Mouse (Mus musculus) hindbrain, embryonic 10.5 days (tissue): ENCODE data around the gene Usp36. TPM values are rescaled to one million over a fixed set of nuclear protein-coding genes. Genes with fewer than 3 reads are reported as not detected.
"Not testable (repeated sequence)": the region's sequence is repeated elsewhere in the genome, so short reads cannot be mapped to it uniquely, and the experiment has no call there.

Source experiments
- DNase-seq: peaks from one replicate; pipeline ENCODE4 v3.0.0-alpha.2; 2017; ENCODE audit warnings: low spot score
- H3K27ac ChIP-seq: fragments of 300-500 bp; sonication (generic); 2 replicates; pipeline ENCODE4 v1.5.1; 2016; ENCODE audit warnings: mild to moderate bottlenecking, moderate library complexity
- H3K27me3 ChIP-seq: fragments of 300-500 bp; sonication (generic); 2 replicates; pipeline ENCODE4 v1.6.1; 2016; ENCODE audit warnings: mild to moderate bottlenecking; ENCODE audit not compliant: poor library complexity, insufficient read depth, severe bottlenecking
- H3K36me3 ChIP-seq: fragments of 300-500 bp; sonication (generic); 2 replicates; pipeline ENCODE4 v1.6.1; 2016; ENCODE audit warnings: mild to moderate bottlenecking, moderate library complexity
- H3K4me1 ChIP-seq: fragments of 300-500 bp; sonication (generic); replicated peaks from 2 replicates; pipeline ENCODE4 v1.6.1; 2016; ENCODE audit warnings: mild to moderate bottlenecking
- H3K4me3 ChIP-seq: fragments of 300-500 bp; sonication (generic); 2 replicates; pipeline ENCODE4 v1.5.1; 2016; ENCODE audit warnings: mild to moderate bottlenecking, moderate library complexity
- H3K9me3 ChIP-seq: fragments of 300-500 bp; sonication (generic); 2 replicates; pipeline ENCODE4 v1.6.1; 2016; ENCODE audit warnings: mild to moderate bottlenecking, moderate library complexity
- WGBS: fragments of 180-500 bp; shearing (Covaris S2); methylation state at CpG from one replicate; pipeline ENCODE4 v1.1.7; 2016; 5-methylcytosine and 5-hydroxymethylcytosine counted together
- polyA plus RNA-seq: library from polyadenylated mRNA; unstranded; fragments of >200 nt; fragmentation: Nextera tagmentation; extraction: Ambion mirVana; gene quantifications from 2 replicates; pipeline ENCODE4 v1.2.1, GENCODE M21; 2016

Usp36 gene
- polyA plus RNA-seq, 1 experiment from 2014 or later, result 18.9 TPM

GRCm38 (mm10) chr11:118322647-118323046 lies 32.6 kb upstream of the Usp36 start:
- H3K27ac ChIP-seq, result no peak overlapping the region
- peaks cover 22% of the 10 kb centered on the region for H3K36me3 ChIP-seq
- 61% methylated on average over 3 of the region's 3 CpGs for WGBS
- H3K27me3 ChIP-seq, result no peaks in the 10 kb centered on the region
- H3K4me1 ChIP-seq, result peaks cover 43% of the 10 kb centered on the region
- no peak overlapping the region for H3K4me3 ChIP-seq
- H3K9me3 ChIP-seq, result no peaks in the 10 kb centered on the region
- DNase-seq, result no peak

- Histone ChIP-seq H3K27me3 (no peaks in the 10 kb centered on the region), H3K9me3 (no peaks in the 10 kb centered on the region)
- 83% methylated on average over 4 of the region's 4 CpGs for WGBS
Measured at GRCm38 (mm10) chr11:118321971-118322370, 31.9 kb upstream of the Usp36 start.

GRCm38 (mm10) chr11:118321500-118321899 lies 31.5 kb upstream of the Usp36 start:
- no peaks in the 10 kb centered on the region for H3K9me3 ChIP-seq
- H3K27ac ChIP-seq, result 0 out of 2 replicates have a peak overlapping the region, but pooled peaks have one; percentile 13
- peaks cover 28% of the 10 kb centered on the region for H3K36me3 ChIP-seq
- H3K4me1 ChIP-seq, result peaks cover 34% of the 10 kb centered on the region
- no peak for DNase-seq
- 78% methylated on average over 7 of the region's 7 CpGs for WGBS
- no peak overlapping the region for H3K4me3 ChIP-seq
- no peaks in the 10 kb centered on the region for H3K27me3 ChIP-seq

More at GRCm38 (mm10) chr11:118321971-118322370, 31.9 kb upstream of the Usp36 start:
- no peak overlapping the region for H3K4me3 ChIP-seq
- H3K27ac ChIP-seq, result 0 out of 2 replicates have a peak overlapping the region, but pooled peaks have one; percentile 13
- peaks cover 24% of the 10 kb centered on the region for H3K36me3 ChIP-seq
- no peak for DNase-seq
- peaks cover 38% of the 10 kb centered on the region for H3K4me1 ChIP-seq

GRCm38 (mm10) chr11:118318678-118319077 lies 28.6 kb upstream of the Usp36 start:
- no peaks in the 10 kb centered on the region for H3K27me3 ChIP-seq
- peaks cover 43% of the 10 kb centered on the region for H3K36me3 ChIP-seq
- peak; percentile 28 for DNase-seq
- H3K9me3 ChIP-seq, result no peaks in the 10 kb centered on the region
- WGBS, result 64% methylated on average over 5 of the region's 5 CpGs
- H3K4me3 ChIP-seq, result no peak overlapping the region
- H3K4me1 ChIP-seq, result peaks cover 19% of the 10 kb centered on the region
- H3K27ac ChIP-seq, result no peak overlapping the region

- DNase-seq, result peak; percentile 41
- H3K9me3 ChIP-seq, result no peaks in the 10 kb centered on the region
- peaks cover 11% of the 10 kb centered on the region for H3K4me1 ChIP-seq
- no peaks in the 10 kb centered on the region for H3K27me3 ChIP-seq
- no peak overlapping the region for H3K4me3 ChIP-seq
- WGBS, result 26% methylated on average over 7 of the region's 7 CpGs
- no peak overlapping the region for H3K27ac ChIP-seq
- peaks cover 50% of the 10 kb centered on the region for H3K36me3 ChIP-seq
Measured at GRCm38 (mm10) chr11:118317129-118317528, 27.1 kb upstream of the Usp36 start.

- peaks cover 58% of the 10 kb centered on the region for H3K36me3 ChIP-seq
- H3K27me3 ChIP-seq, result no peaks in the 10 kb centered on the region
- no peak for DNase-seq
- H3K4me3 ChIP-seq, result no peak overlapping the region
- 0 out of 2 replicates have a peak, but pooled peaks cover 4% of the 10 kb centered on the region for H3K4me1 ChIP-seq
- H3K27ac ChIP-seq, result no peak overlapping the region
- H3K9me3 ChIP-seq, result no peaks in the 10 kb centered on the region
- 84% methylated on average over 8 of the region's 8 CpGs for WGBS
Measured at GRCm38 (mm10) chr11:118316231-118316806, 26.3 kb upstream of the Usp36 start.

GRCm38 (mm10) chr11:118312132-118312723 lies 22.2 kb upstream of the Usp36 start:
- peaks cover 18% of the 10 kb centered on the region; the same call in 1 of the 2 replicates for H3K9me3 ChIP-seq
- DNase-seq, result no peak
- H3K4me1 ChIP-seq, result no peaks in the 10 kb centered on the region
- no peak overlapping the region for H3K27ac ChIP-seq
- H3K4me3 ChIP-seq, result no peak overlapping the region
- no peaks in the 10 kb centered on the region for H3K27me3 ChIP-seq
- H3K36me3 ChIP-seq, result peaks cover 74% of the 10 kb centered on the region
- WGBS, result 86% methylated on average over 6 of the region's 6 CpGs

GRCm38 (mm10) chr11:118307962-118308361 lies 17.9 kb upstream of the Usp36 start:
- H3K4me3 ChIP-seq, result not testable (repeated sequence)
- 82% methylated on average over 2 of the region's 2 CpGs for WGBS

GRCm38 (mm10) chr11:118303959-118304358 lies 13.9 kb upstream of the Usp36 start:
- not testable (repeated sequence) for H3K27ac ChIP-seq, DNase-seq, H3K4me1 ChIP-seq, H3K27me3 ChIP-seq, H3K4me3 ChIP-seq
- Histone ChIP-seq H3K9me3 (peaks cover 18% of the 10 kb centered on the region; the same call in 1 of the 2 replicates), H3K36me3 (peaks cover 40% of the 10 kb centered on the region)
- 91% methylated on average over 4 of the region's 4 CpGs for WGBS

More at GRCm38 (mm10) chr11:118307962-118308361, 17.9 kb upstream of the Usp36 start:
- H3K27ac ChIP-seq, H3K4me1 ChIP-seq, H3K27me3 ChIP-seq, DNase-seq: not testable (repeated sequence)
- peaks cover 22% of the 10 kb centered on the region; the same call in 1 of the 2 replicates for H3K9me3 ChIP-seq
- peaks cover 64% of the 10 kb centered on the region for H3K36me3 ChIP-seq

GRCm38 (mm10) chr11:118298810-118299209 lies 8.8 kb upstream of the Usp36 start:
- no peaks in the 10 kb centered on the region for H3K4me1 ChIP-seq
- no peaks in the 10 kb centered on the region for H3K9me3 ChIP-seq

GRCm38 (mm10) chr11:118297967-118298366 lies 7.9 kb upstream of the Usp36 start:
- Histone ChIP-seq H3K4me3 (no peak overlapping the region), H3K27ac (no peak overlapping the region), H3K36me3 (peaks cover 10% of the 10 kb centered on the region), H3K9me3 (no peaks in the 10 kb centered on the region), H3K27me3 (no peaks in the 10 kb centered on the region), H3K4me1 (no peaks in the 10 kb centered on the region)
- WGBS, result 75% methylated on average over 3 of the region's 3 CpGs
- DNase-seq, result no peak

More at GRCm38 (mm10) chr11:118298810-118299209, 8.8 kb upstream of the Usp36 start:
- no peak for DNase-seq
- Histone ChIP-seq H3K27ac (no peak overlapping the region), H3K27me3 (no peaks in the 10 kb centered on the region), H3K36me3 (peaks cover 19% of the 10 kb centered on the region), H3K4me3 (no peak overlapping the region)
- WGBS, result 79% methylated on average over 2 of the region's 2 CpGs

GRCm38 (mm10) chr11:118295026-118295425 lies 5.0 kb upstream of the Usp36 start:
- WGBS, result 73% methylated on average over 2 of the region's 2 CpGs

GRCm38 (mm10) chr11:118292671-118293070 lies 2.6 kb upstream of the Usp36 start:
- DNase-seq, result no peak
- Histone ChIP-seq H3K4me3 (no peak overlapping the region), H3K27ac (no peak overlapping the region), H3K27me3 (no peaks in the 10 kb centered on the region), H3K4me1 (peaks cover 20% of the 10 kb centered on the region), H3K36me3 (peaks cover 1% of the 10 kb centered on the region), H3K9me3 (no peaks in the 10 kb centered on the region)
- 74% methylated on average over 6 of the region's 6 CpGs for WGBS

More at GRCm38 (mm10) chr11:118295026-118295425, 5.0 kb upstream of the Usp36 start:
- no peak for DNase-seq
- H3K36me3 ChIP-seq, result no peaks in the 10 kb centered on the region
- no peak overlapping the region for H3K27ac ChIP-seq
- no peaks in the 10 kb centered on the region for H3K27me3 ChIP-seq
- no peak overlapping the region for H3K4me3 ChIP-seq
- peaks cover 8% of the 10 kb centered on the region for H3K4me1 ChIP-seq
- H3K9me3 ChIP-seq, result no peaks in the 10 kb centered on the region
